Mouse (Mus musculus) small intestine, adult 10 weeks (tissue): Measurements from ENCODE around the gene Col15a1. TPM values are rescaled to one million over a fixed set of nuclear protein-coding genes. Genes with fewer than 3 reads are reported as not detected.

Source experiments
- polyA plus RNA-seq: library from polyadenylated mRNA; stranded (reverse); fragments of 350-450 nt; fragmentation: Illumina TruSeq; extraction: RNeasy Lipid Tissue Mini Kit (QIAGEN cat#74804); gene quantifications from one replicate; pipeline ENCODE4 v1.2.3, GENCODE M21; 2014; ENCODE audit warnings: low replicate concordance

Col15a1 gene
- polyA plus RNA-seq = 13.6 TPM

GRCm38 (mm10) chr4:47207969-47208420 lies at the start of gene Col15a1:
Gene Col15a1 (plus strand): TSS chr4:47208161.

DNA sequence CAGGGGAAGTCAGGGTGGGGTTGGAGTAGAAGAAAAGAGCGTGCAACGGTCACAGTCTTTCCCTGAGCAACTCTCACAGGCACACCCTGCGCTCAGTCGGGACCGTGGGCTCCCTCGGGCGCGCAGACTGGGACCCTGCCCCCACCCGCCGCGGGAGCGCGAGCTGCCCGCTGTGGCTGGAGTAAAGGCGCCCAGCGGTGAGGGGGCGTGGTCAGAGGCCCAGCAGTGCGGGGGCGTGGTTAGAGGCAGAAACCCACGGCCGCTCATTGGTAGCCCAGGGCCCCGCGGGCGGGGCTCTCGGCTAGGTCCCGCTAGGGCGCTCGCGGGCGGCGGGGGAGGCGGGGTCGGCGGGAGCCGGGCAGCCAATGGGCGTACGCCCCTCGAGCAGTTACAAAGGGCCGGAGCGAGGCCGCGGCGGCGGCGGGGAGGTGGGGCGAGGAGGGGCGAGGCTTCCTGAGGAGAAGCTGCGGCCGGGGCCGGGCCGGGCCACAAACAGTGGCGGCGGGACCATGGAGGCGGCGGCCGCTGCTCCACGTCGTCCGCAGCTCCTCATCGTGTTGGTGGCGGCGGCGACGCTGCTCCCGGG lies 144.9 kb downstream of the Col15a1 start, which contains the start of gene Tgfbr1:
Tgfbr1 (plus strand) TSS at position 420 of the 586 bp plus-strand sequence.

Other genes with a start within 250 kb of the Col15a1 start
- 0.11 TPM for gene Gabbr2, start 216.3 kb upstream of the Col15a1 start, polyA plus RNA-seq
- gene Anks6, start 150.7 kb upstream of the Col15a1 start, polyA plus RNA-seq = not detected
- 13.3 TPM for gene Galnt12, start 116.3 kb upstream of the Col15a1 start, polyA plus RNA-seq
- gene Tgfbr1, start 145.1 kb downstream of the Col15a1 start, polyA plus RNA-seq = 50.3 TPM